Mouse (Mus musculus): ENCODE measurements around the gene Map4k3.
"Not testable (repeated sequence)": the region's sequence is repeated elsewhere in the genome, so short reads cannot be mapped to it uniquely, and the experiment has no call there.

Map4k3 gene

GRCm38 (mm10) chr17:80632846-80633245 is 95.4 kb downstream of the Map4k3 start:
- no peak for DNase-seq (ENCODE audit: low read depth, low spot score)

- DNase-seq (ENCODE audit: low read depth, low spot score), result no peak
Measured at GRCm38 (mm10) chr17:80632354-80632753, 95.9 kb downstream of the Map4k3 start.

GRCm38 (mm10) chr17:80631028-80631427 is 97.3 kb downstream of the Map4k3 start:
- DNase-seq (ENCODE audit: low read depth, low spot score), result no peak

GRCm38 (mm10) chr17:80624979-80625378 is 103.3 kb downstream of the Map4k3 start:
- no peak for DNase-seq (ENCODE audit: low read depth, low spot score)

GRCm38 (mm10) chr17:80621691-80622090 is 106.6 kb downstream of the Map4k3 start:
- no peak for DNase-seq (ENCODE audit: low read depth, low spot score)

- DNase-seq (ENCODE audit: low read depth, low spot score), result peak; percentile 52
Measured at GRCm38 (mm10) chr17:80620786-80621423, 107.4 kb downstream of the Map4k3 start.

- no peak for DNase-seq (ENCODE audit: low read depth, low spot score)
Measured at GRCm38 (mm10) chr17:80619556-80619955, 108.7 kb downstream of the Map4k3 start.

- no peak for DNase-seq (ENCODE audit: low read depth, low spot score)
Measured at GRCm38 (mm10) chr17:80618890-80619289, 109.4 kb downstream of the Map4k3 start.

- no peak for DNase-seq (ENCODE audit: low read depth, low spot score)
Measured at GRCm38 (mm10) chr17:80603806-80604205, 124.5 kb downstream of the Map4k3 start.

- no peak for DNase-seq (ENCODE audit: low read depth, low spot score)
Measured at GRCm38 (mm10) chr17:80603079-80603625, 125.1 kb downstream of the Map4k3 start.

- DNase-seq (ENCODE audit: low read depth, low spot score), result peak; percentile 45
Measured at GRCm38 (mm10) chr17:80601371-80601770, 126.9 kb downstream of the Map4k3 start.

GRCm38 (mm10) chr17:80583051-80583450 is 145.2 kb downstream of the Map4k3 start:
- DNase-seq (ENCODE audit: low read depth, low spot score), result no peak

GRCm38 (mm10) chr17:80579901-80580300 is 148.4 kb downstream of the Map4k3 start:
- DNase-seq (ENCODE audit: low read depth, low spot score), result no peak

GRCm38 (mm10) chr17:80579089-80579488 is 149.2 kb downstream of the Map4k3 start:
- no peak for DNase-seq (ENCODE audit: low read depth, low spot score)

GRCm38 (mm10) chr17:80578041-80578440 is 150.2 kb downstream of the Map4k3 start:
- no peak for DNase-seq (ENCODE audit: low read depth, low spot score)

GRCm38 (mm10) chr17:80577639-80578038 is 150.6 kb downstream of the Map4k3 start, which contains the start of gene Cdkl4:
Cdkl4 (minus strand) TSS chr17:80577813.
- DNase-seq (ENCODE audit: low read depth, low spot score), result no peak

GRCm38 (mm10) chr17:80577214-80577613 is 151.1 kb downstream of the Map4k3 start:
- DNase-seq (ENCODE audit: low read depth, low spot score), result peak; percentile 73

- DNase-seq (ENCODE audit: low read depth, low spot score), result no peak
Measured at GRCm38 (mm10) chr17:80575008-80575407, 153.3 kb downstream of the Map4k3 start.

- no peak for DNase-seq (ENCODE audit: low read depth, low spot score)
Measured at GRCm38 (mm10) chr17:80574471-80574965, 153.8 kb downstream of the Map4k3 start.

GRCm38 (mm10) chr17:80572187-80572935 is 155.9 kb downstream of the Map4k3 start:
- no peak for DNase-seq (ENCODE audit: low read depth, low spot score)

GRCm38 (mm10) chr17:80571460-80571859 is 156.8 kb downstream of the Map4k3 start:
- no peak for DNase-seq (ENCODE audit: low read depth, low spot score)

- not testable (repeated sequence) for DNase-seq (ENCODE audit: low read depth, low spot score)
Measured at GRCm38 (mm10) chr17:80569718-80570117, 158.6 kb downstream of the Map4k3 start.

Measured in forelimb bud, embryonic 11.5 days (tissue).